Mouse (Mus musculus) embryonic facial prominence, embryonic 15.5 days (tissue): ENCODE results near the gene Olfr130. TPM values are rescaled to one million over a fixed set of nuclear protein-coding genes. Genes with fewer than 3 reads are reported as not detected.

ENCODE experiments used
- ATAC-seq: fragments of 200-750 bp; cut with Nextera tagmentation; 2 replicates; pipeline ENCODE4 v1.8.0; 2017; ENCODE audit warnings: low read depth, moderate TSS enrichment; ENCODE audit not compliant: insufficient number of reproducible peaks, low FRiP score, low TSS enrichment
- H3K27ac ChIP-seq: fragments of 300-500 bp; sonication (generic); replicated peaks from 2 replicates; pipeline ENCODE4 v1.5.1; 2015; ENCODE audit warnings: mild to moderate bottlenecking, inconsistent platforms
- H3K27me3 ChIP-seq: fragments of 300-500 bp; sonication (generic); 2 replicates; pipeline ENCODE4 v1.6.1; 2015; ENCODE audit warnings: inconsistent platforms
- H3K36me3 ChIP-seq: fragments of 300-500 bp; sonication (generic); 2 replicates; pipeline ENCODE4 v1.6.1; 2015; ENCODE audit warnings: mild to moderate bottlenecking, inconsistent platforms
- H3K4me1 ChIP-seq: fragments of 300-500 bp; sonication (generic); 2 replicates; pipeline ENCODE4 v1.6.1; 2015; ENCODE audit warnings: inconsistent platforms
- H3K4me2 ChIP-seq: fragments of 300-500 bp; sonication (generic); replicated peaks from 2 replicates; pipeline ENCODE4 v1.6.1; 2015; ENCODE audit warnings: mild to moderate bottlenecking, inconsistent platforms
- H3K4me3 ChIP-seq: fragments of 300-500 bp; sonication (generic); replicated peaks from 2 replicates; pipeline ENCODE4 v1.5.1; 2015; ENCODE audit warnings: mild to moderate bottlenecking, inconsistent platforms
- H3K9ac ChIP-seq: fragments of 300-500 bp; sonication (generic); 2 replicates; pipeline ENCODE4 v1.6.1; 2015; ENCODE audit warnings: inconsistent platforms
- H3K9me3 ChIP-seq: fragments of 300-500 bp; sonication (generic); replicated peaks from 2 replicates; pipeline ENCODE4 v1.6.1; 2016; ENCODE audit warnings: inconsistent platforms
- WGBS: fragments of 180-500 bp; shearing (Covaris S2); methylation state at CpG from one replicate; pipeline ENCODE4 v1.1.7; 2015; 5-methylcytosine and 5-hydroxymethylcytosine counted together
- polyA plus RNA-seq: library from polyadenylated mRNA; unstranded; fragments of >200 nt; fragmentation: Nextera tagmentation; extraction: Ambion mirVana; gene quantifications from 2 replicates; pipeline ENCODE4 v1.2.1, GENCODE M21; 2015

The Olfr130 gene
- not detected in 2 replicates for polyA plus RNA-seq

GRCm38 (mm10) chr17:38063621-38064020 lies at the start of gene Olfr130:
Gene Olfr130, plus strand, starts transcription at chr17:38063921.
- 85% methylated on average over 1 of the region's 1 CpGs for WGBS
- no peak for ATAC-seq

GRCm38 (mm10) chr17:38016341-38016740 lies 47.4 kb upstream of the Olfr130 start:
- Histone ChIP-seq H3K4me2 (no peak overlapping the region), H3K36me3 (no peaks in the 10 kb centered on the region), H3K27ac (no peak overlapping the region), H3K9ac (no peak overlapping the region), H3K9me3 (no peaks in the 10 kb centered on the region), H3K4me3 (no peak overlapping the region), H3K27me3 (no peaks in the 10 kb centered on the region), H3K4me1 (no peaks in the 10 kb centered on the region)
- 78% methylated on average over 2 of the region's 2 CpGs for WGBS
- no peak for ATAC-seq

More at GRCm38 (mm10) chr17:38063621-38064020, at the start of gene Olfr130:
- H3K4me1 ChIP-seq: no peaks in the 10 kb centered on the region
- no peak within 1 kb of the TSS for H3K27ac ChIP-seq
- H3K9me3 ChIP-seq: no peaks in the 10 kb centered on the region
- H3K27me3 ChIP-seq: no peaks in the 10 kb centered on the region
- no peaks in the 10 kb centered on the region for H3K36me3 ChIP-seq
- no peak within 1 kb of the TSS for H3K9ac ChIP-seq
- H3K4me2 ChIP-seq: no peak within 1 kb of the TSS
- no peak within 1 kb of the TSS for H3K4me3 ChIP-seq

DNA sequence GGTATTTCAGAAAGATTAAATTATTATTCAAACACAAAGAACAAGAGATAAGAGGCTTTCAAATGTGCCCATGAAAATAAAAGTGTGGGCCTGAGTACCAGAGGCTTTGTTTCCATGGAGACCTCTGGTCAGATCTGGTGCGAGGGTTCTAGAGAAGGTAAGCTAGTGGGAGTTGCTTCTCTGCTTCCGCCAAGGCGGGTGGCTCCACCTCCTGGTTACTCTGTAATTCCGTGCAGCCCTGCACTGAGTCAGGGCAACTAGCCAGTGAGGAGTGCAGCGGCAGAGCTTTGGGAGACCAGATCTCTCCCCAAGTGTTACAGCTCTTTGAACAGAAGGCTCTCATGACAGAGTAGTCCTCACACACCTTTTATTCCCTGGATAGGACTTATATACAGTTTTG lies 37.4 kb upstream of the Olfr130 start:
- Histone ChIP-seq H3K27me3 (no peaks in the 10 kb centered on the region), H3K4me3 (no peak overlapping the region), H3K9ac (no peak overlapping the region), H3K9me3 (no peaks in the 10 kb centered on the region), H3K4me1 (no peaks in the 10 kb centered on the region), H3K36me3 (no peaks in the 10 kb centered on the region), H3K27ac (no peak overlapping the region), H3K4me2 (no peak overlapping the region)
- no peak for ATAC-seq
- WGBS: 31% methylated on average over 5 of the region's 5 CpGs

- Histone ChIP-seq H3K9ac (no peak within 1 kb of the TSS), H3K27me3 (no peaks in the 10 kb centered on the region), H3K27ac (no peak within 1 kb of the TSS), H3K36me3 (no peaks in the 10 kb centered on the region), H3K4me2 (no peak within 1 kb of the TSS), H3K4me3 (no peak within 1 kb of the TSS), H3K4me1 (no peaks in the 10 kb centered on the region), H3K9me3 (no peaks in the 10 kb centered on the region)
- WGBS: 60% methylated on average over 1 of the region's 1 CpGs
- ATAC-seq: no peak
These were observed 3.7 kb upstream of the Olfr130 start, which contains the start of gene Olfr129 for GRCm38 (mm10) chr17:38059979-38060378. Gene Olfr129, minus strand, starts transcription at chr17:38060079.

DNA sequence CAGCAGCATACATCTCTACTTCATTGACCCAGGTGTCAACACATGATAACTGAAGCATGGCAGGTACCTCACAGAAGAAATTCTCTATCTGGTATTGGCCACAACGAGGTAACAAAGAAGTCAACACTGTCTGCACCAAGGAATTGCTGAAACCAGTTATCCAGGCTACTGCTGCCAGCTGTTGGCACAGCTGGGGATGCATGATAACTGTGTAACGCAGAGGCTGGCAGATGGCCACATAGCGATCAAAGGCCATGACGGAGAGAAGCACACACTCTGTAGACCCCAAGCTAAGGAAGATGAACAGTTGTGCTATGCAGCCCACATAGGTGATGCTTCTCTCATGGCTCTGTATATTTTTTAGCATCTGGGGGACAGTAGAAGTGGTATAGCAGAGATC lies 18.6 kb downstream of the Olfr130 start:
- 79% methylated on average over 4 of the region's 4 CpGs for WGBS
- Histone ChIP-seq H3K4me2 (no peak overlapping the region), H3K27me3 (no peaks in the 10 kb centered on the region), H3K4me3 (no peak overlapping the region), H3K4me1 (no peaks in the 10 kb centered on the region), H3K9ac (no peak overlapping the region), H3K9me3 (no peaks in the 10 kb centered on the region), H3K36me3 (no peaks in the 10 kb centered on the region), H3K27ac (no peak overlapping the region)
- no peak for ATAC-seq

DNA sequence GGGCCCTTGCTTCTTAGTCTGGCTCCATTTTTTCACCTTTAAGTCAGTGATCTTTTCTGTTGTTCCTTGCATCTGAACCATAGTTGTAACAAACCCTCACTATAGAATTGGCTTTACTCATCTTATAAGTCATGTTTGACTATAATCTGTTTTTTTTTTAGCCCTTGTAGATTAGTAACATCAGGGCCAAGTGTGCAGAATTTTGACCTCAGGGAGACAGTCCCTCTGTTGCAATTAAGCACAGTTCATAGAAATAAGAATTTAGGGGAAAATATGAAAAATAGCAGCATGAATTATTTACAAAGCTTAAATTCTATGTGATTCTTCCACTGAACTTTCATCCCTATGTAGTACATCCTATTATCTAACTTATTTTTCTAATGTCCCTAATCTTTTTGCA lies 24.9 kb downstream of the Olfr130 start, which contains the start of gene Olfr131:
Gene Olfr131 (minus strand): TSS at position 101 of the 400 bp plus-strand sequence.
- Histone ChIP-seq H3K36me3 (no peaks in the 10 kb centered on the region), H3K4me3 (no peak within 1 kb of the TSS), H3K9ac (no peak within 1 kb of the TSS), H3K9me3 (0 out of 2 replicates have a peak, but pooled peaks cover 5% of the 10 kb centered on the region), H3K27me3 (no peaks in the 10 kb centered on the region), H3K4me1 (no peaks in the 10 kb centered on the region), H3K27ac (no peak within 1 kb of the TSS), H3K4me2 (no peak within 1 kb of the TSS)
- no peak for ATAC-seq

Other genes with a start within 250 kb of the Olfr130 start
- 0.13 TPM in 1 of 2 replicates, not detected in the other for gene Olfr125, start 231.0 kb upstream of the Olfr130 start, polyA plus RNA-seq
- not detected in 2 replicates for gene Olfr126, start 216.4 kb upstream of the Olfr130 start, polyA plus RNA-seq
- not detected in 2 replicates for gene Olfr127, start 163.5 kb upstream of the Olfr130 start, polyA plus RNA-seq
- gene Olfr128, start 143.4 kb upstream of the Olfr130 start, polyA plus RNA-seq: not detected in 2 replicates
- gene Olfr761, start 110.8 kb upstream of the Olfr130 start, polyA plus RNA-seq: not detected in 2 replicates
- not detected in 2 replicates for gene Olfr129, start 3.8 kb upstream of the Olfr130 start, polyA plus RNA-seq
- gene Olfr131, start 24.8 kb downstream of the Olfr130 start, polyA plus RNA-seq: 0.11 TPM in 1 of 2 replicates, not detected in the other
- gene Olfr132, start 70.6 kb downstream of the Olfr130 start, polyA plus RNA-seq: not detected in 2 replicates
- gene Olfr133, start 81.4 kb downstream of the Olfr130 start, polyA plus RNA-seq: not detected in 2 replicates
- gene Olfr134, start 107.5 kb downstream of the Olfr130 start, polyA plus RNA-seq: not detected in 2 replicates
- gene Olfr135, start 140.4 kb downstream of the Olfr130 start, polyA plus RNA-seq: not detected in 2 replicates
- gene Olfr138, start 197.1 kb downstream of the Olfr130 start, polyA plus RNA-seq: not detected in 2 replicates
- not detected in 2 replicates for gene Olfr137, start 243.6 kb downstream of the Olfr130 start, polyA plus RNA-seq